Mouse (Mus musculus): Measurements from ENCODE around the gene Cep41. TPM values are rescaled to one million over a fixed set of nuclear protein-coding genes. Genes with fewer than 3 reads are reported as not detected.
A peak's percentile ranks its signal among the peaks of the same experiment; 100 is the strongest.

The Cep41 gene
- polyA plus RNA-seq, 1 experiment from 2014 or later: 23.4 TPM

DNA sequence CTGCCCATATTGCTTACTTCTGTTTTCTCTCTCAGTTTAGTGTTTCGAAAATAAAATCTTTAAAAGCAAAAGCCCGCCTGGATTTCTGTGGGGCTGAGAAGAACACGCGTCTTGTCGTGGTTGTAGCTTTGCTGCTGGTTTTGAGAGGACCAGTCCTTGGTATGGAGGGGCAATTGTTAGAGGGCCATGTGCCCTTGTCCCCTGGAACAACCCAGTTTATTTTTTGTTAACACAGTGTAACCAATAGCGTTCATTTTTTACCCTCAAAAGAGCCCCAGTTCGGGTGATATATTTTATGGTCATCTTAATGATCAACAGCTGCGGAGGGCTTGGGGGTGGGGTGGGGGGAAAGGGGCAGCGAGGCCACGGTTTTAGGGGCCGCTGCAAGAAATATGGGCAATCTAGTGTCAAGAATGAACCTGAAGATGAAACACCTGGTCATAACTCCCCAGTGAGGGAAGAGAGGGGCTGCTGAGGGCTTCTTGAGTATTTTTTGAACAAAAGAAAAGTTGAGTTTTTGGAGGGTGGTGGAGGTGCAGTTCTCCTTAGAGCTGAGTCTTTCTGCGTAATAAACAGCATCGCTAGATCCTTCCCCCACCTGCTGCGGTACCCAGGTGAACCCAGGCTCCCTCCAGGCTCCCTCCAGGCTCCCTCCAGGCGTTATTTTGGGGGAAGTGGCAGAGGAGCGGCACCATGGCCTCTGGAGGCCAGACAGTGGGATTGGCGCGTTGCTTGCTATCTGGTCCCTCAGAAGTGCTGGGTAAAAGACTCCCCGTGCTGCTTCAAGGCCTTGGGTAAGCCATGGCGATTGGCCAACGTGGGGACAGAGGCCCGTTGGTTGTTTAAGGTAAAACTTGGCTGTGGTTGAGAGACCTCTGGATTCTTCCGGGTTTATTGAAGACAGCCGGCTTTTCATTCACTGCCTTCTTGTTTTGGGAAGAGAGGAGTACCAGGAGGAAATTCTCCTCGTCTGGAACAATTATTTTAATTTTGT, 17.1 kb upstream of the Cep41 start:
- no peaks in the 10 kb centered on the region for H3K27me3 ChIP-seq
- H3K36me3 ChIP-seq: no peaks in the 10 kb centered on the region
- H3K9ac ChIP-seq: no peak overlapping the region
- H3K27ac ChIP-seq: 0 out of 2 replicates have a peak overlapping the region, but pooled peaks have one; percentile 39
- no peaks in the 10 kb centered on the region for H3K9me3 ChIP-seq
- H3K4me3 ChIP-seq: no peak overlapping the region
- no peak overlapping the region for H3K4me2 ChIP-seq
- ATAC-seq (ENCODE audit: insufficient number of reproducible peaks, insufficient read depth, low FRiP score, low TSS enrichment, low read depth): no peak
- 54% methylated on average over 25 of the region's 25 CpGs for WGBS
- peaks cover 42% of the 10 kb centered on the region for H3K4me1 ChIP-seq

GRCm38 (mm10) chr6:30709115-30709514, 15.6 kb upstream of the Cep41 start:
- H3K4me2 ChIP-seq: no peak overlapping the region
- WGBS: 24% methylated on average over 6 of the region's 6 CpGs

DNA sequence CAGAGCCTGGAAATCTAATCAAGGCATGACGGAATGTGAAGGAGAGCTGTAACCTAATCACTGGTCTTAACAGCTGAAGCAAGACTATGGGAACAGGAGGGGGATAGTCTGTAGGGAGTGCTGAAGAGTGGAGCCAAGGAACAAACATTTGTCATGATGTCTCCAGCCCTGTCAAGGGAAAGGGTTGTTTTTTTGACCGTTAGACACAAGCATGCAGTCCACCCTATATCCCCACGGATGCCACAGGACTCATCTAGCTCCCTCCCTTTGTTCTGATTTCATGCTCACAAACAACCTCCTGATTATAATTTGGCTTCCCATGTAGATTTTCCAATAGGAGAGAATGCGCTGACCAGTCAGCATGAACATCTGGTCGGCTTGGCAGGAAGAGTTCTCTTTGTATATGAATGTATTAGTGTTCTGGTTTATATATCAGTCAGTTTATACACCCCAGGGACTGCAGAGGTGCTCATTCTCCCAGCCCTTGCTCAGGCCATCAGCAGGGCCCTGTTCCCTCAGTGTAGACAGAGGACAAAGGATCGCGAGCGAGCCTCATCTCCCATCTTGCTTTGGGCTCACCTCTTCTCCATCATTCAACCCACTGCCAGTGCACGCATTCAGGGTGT, 10.5 kb upstream of the Cep41 start:
- Histone ChIP-seq H3K4me1 (peaks cover 21% of the 10 kb centered on the region), H3K9me3 (no peaks in the 10 kb centered on the region), H3K4me2 (no peak overlapping the region), H3K27ac (no peak overlapping the region), H3K27me3 (no peaks in the 10 kb centered on the region), H3K4me3 (no peak overlapping the region), H3K36me3 (no peaks in the 10 kb centered on the region), H3K9ac (no peak overlapping the region)
- no peak for ATAC-seq (ENCODE audit: insufficient number of reproducible peaks, insufficient read depth, low FRiP score, low TSS enrichment, low read depth)
- 79% methylated on average over 9 of the region's 9 CpGs for WGBS

More at GRCm38 (mm10) chr6:30709115-30709514, 15.6 kb upstream of the Cep41 start:
- H3K36me3 ChIP-seq: no peaks in the 10 kb centered on the region
- H3K27me3 ChIP-seq: no peaks in the 10 kb centered on the region
- peak overlapping the region; percentile 17; the same call in 1 of the 2 replicates for H3K27ac ChIP-seq
- no peak overlapping the region for H3K9ac ChIP-seq
- no peak for ATAC-seq (ENCODE audit: insufficient number of reproducible peaks, insufficient read depth, low FRiP score, low TSS enrichment, low read depth)
- H3K9me3 ChIP-seq: no peaks in the 10 kb centered on the region
- H3K4me3 ChIP-seq: no peak overlapping the region
- H3K4me1 ChIP-seq: peaks cover 45% of the 10 kb centered on the region

DNA sequence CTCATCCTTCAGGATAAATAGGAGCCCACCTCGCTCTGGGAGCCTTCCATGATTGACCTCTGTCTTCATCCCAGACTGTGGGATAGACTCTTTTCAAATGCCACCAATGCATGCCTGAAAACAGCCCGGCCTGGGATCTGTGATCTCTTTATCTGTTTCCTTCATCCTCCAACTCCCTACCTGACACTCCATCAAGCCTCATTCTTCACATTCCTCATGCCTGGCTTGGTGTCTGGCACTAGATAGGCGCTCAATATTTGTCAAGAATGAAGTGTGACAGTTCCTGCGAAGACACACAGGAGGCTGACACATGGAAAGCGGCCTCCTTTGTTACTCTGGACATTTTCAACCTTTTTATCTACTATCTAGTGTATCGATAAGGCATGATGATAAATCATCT, 9.9 kb upstream of the Cep41 start:
- Histone ChIP-seq H3K27ac (peak overlapping the region; percentile 5; the same call in 1 of the 2 replicates), H3K27me3 (no peaks in the 10 kb centered on the region), H3K9ac (no peak overlapping the region), H3K4me2 (no peak overlapping the region), H3K36me3 (no peaks in the 10 kb centered on the region), H3K9me3 (no peaks in the 10 kb centered on the region), H3K4me3 (no peak overlapping the region), H3K4me1 (peaks cover 18% of the 10 kb centered on the region)
- 74% methylated on average over 6 of the region's 6 CpGs for WGBS
- ATAC-seq (ENCODE audit: insufficient number of reproducible peaks, insufficient read depth, low FRiP score, low TSS enrichment, low read depth): no peak

DNA sequence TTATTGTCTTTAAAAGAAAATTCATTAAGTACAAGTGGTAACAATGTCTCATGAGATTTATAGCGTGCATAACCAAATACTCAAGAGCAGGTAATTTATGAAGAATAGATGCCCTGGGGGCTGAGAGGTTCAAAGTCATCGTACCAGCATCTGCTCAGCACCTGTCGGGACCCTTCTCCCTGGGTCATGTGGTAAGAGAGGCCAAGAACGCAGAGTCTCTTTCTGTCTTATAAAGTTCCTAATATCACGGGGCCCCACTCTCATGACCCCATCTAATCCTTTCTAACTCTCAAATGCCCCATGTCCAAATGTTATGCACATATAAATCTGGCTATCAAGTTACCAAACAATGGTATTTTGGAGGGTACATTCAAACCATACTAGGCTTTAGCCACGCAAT, 9.3 kb upstream of the Cep41 start:
- WGBS: 42% methylated on average over 6 of the region's 6 CpGs
- H3K4me2 ChIP-seq: no peak overlapping the region

DNA sequence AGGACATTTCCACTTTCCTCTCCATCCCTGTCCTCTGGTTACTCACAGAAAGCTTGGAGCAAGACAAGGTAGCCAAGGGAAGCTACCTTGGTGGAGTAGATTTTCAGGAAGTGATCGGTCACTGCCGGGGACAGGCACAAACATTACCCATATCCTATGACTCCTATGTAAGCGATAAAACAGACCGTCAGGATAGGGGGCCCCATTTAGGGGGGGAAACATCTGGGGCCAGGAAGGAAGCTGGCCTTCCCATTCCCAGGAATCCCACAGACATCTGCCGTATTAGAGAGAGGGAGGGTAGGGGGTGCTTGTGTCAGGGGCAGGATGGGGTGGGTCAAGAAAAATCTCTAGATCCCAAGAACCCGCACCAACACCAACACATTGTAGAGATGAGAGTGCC, 6.6 kb upstream of the Cep41 start:
- no peaks in the 10 kb centered on the region for H3K27me3 ChIP-seq
- H3K36me3 ChIP-seq: no peaks in the 10 kb centered on the region
- no peak overlapping the region for H3K4me2 ChIP-seq
- H3K27ac ChIP-seq: no peak overlapping the region; the same call in 1 of the 2 replicates
- no peak overlapping the region for H3K9ac ChIP-seq
- peaks cover 18% of the 10 kb centered on the region for H3K4me1 ChIP-seq
- ATAC-seq (ENCODE audit: insufficient number of reproducible peaks, insufficient read depth, low FRiP score, low TSS enrichment, low read depth): no peak
- 47% methylated on average over 6 of the region's 6 CpGs for WGBS
- H3K4me3 ChIP-seq: no peak overlapping the region
- H3K9me3 ChIP-seq: no peaks in the 10 kb centered on the region

More for the DNA sequence above, 9.3 kb upstream of the Cep41 start:
- Histone ChIP-seq H3K4me1 (peaks cover 18% of the 10 kb centered on the region), H3K4me3 (no peak overlapping the region), H3K9me3 (no peaks in the 10 kb centered on the region), H3K27ac (peak overlapping the region; percentile 5; the same call in 1 of the 2 replicates), H3K36me3 (no peaks in the 10 kb centered on the region), H3K27me3 (no peaks in the 10 kb centered on the region), H3K9ac (no peak overlapping the region)
- ATAC-seq (ENCODE audit: insufficient number of reproducible peaks, insufficient read depth, low FRiP score, low TSS enrichment, low read depth): no peak

GRCm38 (mm10) chr6:30698036-30698435, 4.5 kb upstream of the Cep41 start:
- Histone ChIP-seq H3K36me3 (no peaks in the 10 kb centered on the region), H3K4me2 (no peak overlapping the region), H3K9ac (no peak overlapping the region), H3K27ac (peak overlapping the region; percentile 73), H3K27me3 (no peaks in the 10 kb centered on the region), H3K4me1 (peaks cover 15% of the 10 kb centered on the region), H3K9me3 (no peaks in the 10 kb centered on the region), H3K4me3 (no peak overlapping the region)
- no peak for ATAC-seq (ENCODE audit: insufficient number of reproducible peaks, insufficient read depth, low FRiP score, low TSS enrichment, low read depth)
- WGBS: 81% methylated on average over 4 of the region's 4 CpGs

DNA sequence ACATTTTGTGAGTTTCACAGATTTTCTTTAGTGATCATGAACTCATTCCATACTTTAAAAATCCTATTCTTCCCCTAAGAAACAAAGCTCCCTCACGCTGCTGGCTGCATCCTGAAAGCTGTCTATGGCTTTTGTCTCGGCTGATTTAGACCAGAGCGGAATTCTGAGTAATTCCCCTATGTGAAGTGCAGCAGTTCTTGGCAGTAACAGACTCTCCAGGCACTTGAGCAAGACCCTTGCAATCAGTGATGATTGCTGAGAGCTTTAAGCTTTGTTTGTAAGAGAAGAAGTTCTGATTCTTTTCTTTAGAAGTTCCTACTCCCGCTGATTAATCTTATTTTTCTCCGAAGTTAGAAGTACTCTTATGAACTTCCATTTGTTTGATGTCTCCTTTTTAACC, 3.9 kb upstream of the Cep41 start:
- no peaks in the 10 kb centered on the region for H3K27me3 ChIP-seq
- no peaks in the 10 kb centered on the region for H3K36me3 ChIP-seq
- no peaks in the 10 kb centered on the region for H3K9me3 ChIP-seq
- H3K4me3 ChIP-seq: no peak overlapping the region
- peaks cover 18% of the 10 kb centered on the region for H3K4me1 ChIP-seq
- no peak overlapping the region for H3K9ac ChIP-seq
- no peak for ATAC-seq (ENCODE audit: insufficient number of reproducible peaks, insufficient read depth, low FRiP score, low TSS enrichment, low read depth)
- no peak overlapping the region for H3K4me2 ChIP-seq
- H3K27ac ChIP-seq: peak overlapping the region; percentile 73
- 37% methylated on average over 5 of the region's 5 CpGs for WGBS

DNA sequence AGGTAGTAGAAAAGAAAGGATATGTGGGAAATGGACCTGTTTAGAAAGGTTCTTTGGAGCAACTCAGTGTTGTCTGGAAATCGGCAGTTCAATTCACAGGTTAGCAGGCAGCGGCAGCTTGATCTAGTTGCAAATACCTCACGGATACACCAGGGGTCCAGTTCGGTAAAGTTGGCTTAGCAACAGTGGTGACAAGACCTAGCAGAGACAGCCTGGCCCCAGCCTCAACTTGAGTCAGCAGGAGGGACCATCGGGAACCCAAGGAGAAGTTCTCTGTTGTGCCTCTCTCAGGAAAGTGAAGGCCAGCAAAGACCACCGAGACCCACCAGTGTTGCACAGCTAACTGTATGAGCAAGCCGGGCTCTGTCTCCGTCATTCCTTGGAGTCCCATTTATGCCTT, 1.6 kb upstream of the Cep41 start:
- H3K27ac ChIP-seq: no peak overlapping the region
- H3K9ac ChIP-seq: no peak overlapping the region
- H3K4me1 ChIP-seq: peaks cover 15% of the 10 kb centered on the region
- no peak overlapping the region for H3K4me3 ChIP-seq
- no peak overlapping the region for H3K4me2 ChIP-seq
- WGBS: 93% methylated on average over 8 of the region's 8 CpGs
- no peak for ATAC-seq (ENCODE audit: insufficient number of reproducible peaks, insufficient read depth, low FRiP score, low TSS enrichment, low read depth)
- H3K9me3 ChIP-seq: no peaks in the 10 kb centered on the region
- H3K27me3 ChIP-seq: no peaks in the 10 kb centered on the region
- H3K36me3 ChIP-seq: no peaks in the 10 kb centered on the region

- Histone ChIP-seq H3K4me3 (peak overlapping the region; percentile 57), H3K27ac (peak overlapping the region; percentile 94)
Observed at GRCm38 (mm10) chr6:30694209-30694608, 660 bp upstream of the Cep41 start.

GRCm38 (mm10) chr6:30692826-30693225, 723 bp downstream of the Cep41 start:
- peak overlapping the region; percentile 70 for H3K4me2 ChIP-seq
- peaks cover 12% of the 10 kb centered on the region for H3K4me1 ChIP-seq
- H3K27ac ChIP-seq: peak overlapping the region; percentile 94
- 74% methylated on average over 5 of the region's 5 CpGs for WGBS
- H3K27me3 ChIP-seq: no peaks in the 10 kb centered on the region
- no peaks in the 10 kb centered on the region for H3K36me3 ChIP-seq
- H3K4me3 ChIP-seq: peak overlapping the region; percentile 57
- H3K9ac ChIP-seq: peak overlapping the region; percentile 74
- ATAC-seq (ENCODE audit: insufficient number of reproducible peaks, insufficient read depth, low FRiP score, low TSS enrichment, low read depth): no peak
- H3K9me3 ChIP-seq: no peaks in the 10 kb centered on the region

More at GRCm38 (mm10) chr6:30694209-30694608, 660 bp upstream of the Cep41 start:
- no peak for ATAC-seq (ENCODE audit: insufficient number of reproducible peaks, insufficient read depth, low FRiP score, low TSS enrichment, low read depth)
- WGBS: 42% methylated on average over 6 of the region's 6 CpGs
- Histone ChIP-seq H3K27me3 (no peaks in the 10 kb centered on the region), H3K36me3 (no peaks in the 10 kb centered on the region), H3K9ac (0 out of 2 replicates have a peak overlapping the region, but pooled peaks have one; percentile 40), H3K4me1 (peaks cover 12% of the 10 kb centered on the region), H3K4me2 (peak overlapping the region; percentile 70), H3K9me3 (no peaks in the 10 kb centered on the region)
